Mouse (Mus musculus) G1E-ER4 (cell line): ENCODE results near the gene Casz1. TPM values are rescaled to one million over a fixed set of nuclear protein-coding genes. Genes with fewer than 3 reads are reported as not detected.

Source experiments
- GATA1 ChIP-seq: IDR thresholded peaks from one replicate; pipeline ENCODE4 v1.8.0; 2012; ENCODE audit warnings: low read length, inconsistent platforms
- polyA plus RNA-seq: library from polyadenylated mRNA; stranded (reverse); fragments of >175 nt; gene quantifications from 2 replicates; pipeline ENCODE4 v1.2.3, GENCODE M21; 2012

Gene Casz1
- polyA plus RNA-seq, 1 experiment: not detected

- TF ChIP-seq GATA1: no peak
Measured at GRCm38 (mm10) chr4:148971613-148972242, 167.5 kb downstream of the Casz1 start.

GRCm38 (mm10) chr4:148972707-148973106, 168.5 kb downstream of the Casz1 start:
- no peak for TF ChIP-seq GATA1

GRCm38 (mm10) chr4:148973387-148973786, 169.2 kb downstream of the Casz1 start:
- TF ChIP-seq GATA1: no peak

- no peak for TF ChIP-seq GATA1
Measured at GRCm38 (mm10) chr4:148974833-148975232, 170.6 kb downstream of the Casz1 start.

GRCm38 (mm10) chr4:148978221-148978855, 174.1 kb downstream of the Casz1 start:
- TF ChIP-seq GATA1: no peak

- no peak for TF ChIP-seq GATA1
Measured at GRCm38 (mm10) chr4:148978926-148979325, 174.7 kb downstream of the Casz1 start.

GRCm38 (mm10) chr4:148979837-148980236, 175.6 kb downstream of the Casz1 start:
- no peak for TF ChIP-seq GATA1

GRCm38 (mm10) chr4:148982274-148982673, 178.0 kb downstream of the Casz1 start:
- no peak for TF ChIP-seq GATA1

GRCm38 (mm10) chr4:148984701-148985540, 180.7 kb downstream of the Casz1 start:
- no peak for TF ChIP-seq GATA1

- TF ChIP-seq GATA1: no peak
Measured at GRCm38 (mm10) chr4:148985541-148986476, 181.6 kb downstream of the Casz1 start.

GRCm38 (mm10) chr4:148990038-148990437, 185.8 kb downstream of the Casz1 start:
- TF ChIP-seq GATA1: no peak

- no peak for TF ChIP-seq GATA1
Measured at GRCm38 (mm10) chr4:148993948-148994347, 189.7 kb downstream of the Casz1 start.

GRCm38 (mm10) chr4:149000746-149001145, 196.5 kb downstream of the Casz1 start:
- no peak for TF ChIP-seq GATA1

GRCm38 (mm10) chr4:149001515-149001914, 197.3 kb downstream of the Casz1 start:
- TF ChIP-seq GATA1: no peak

GRCm38 (mm10) chr4:149002441-149003093, 198.3 kb downstream of the Casz1 start:
- TF ChIP-seq GATA1: no peak

Other genes with a start within 250 kb of the Casz1 start
- 58.9 and 73.5 TPM in 2 replicates for gene Exosc10, start 246.0 kb upstream of the Casz1 start, polyA plus RNA-seq
- 516 and 529 TPM in 2 replicates for gene Srm, start 212.9 kb upstream of the Casz1 start, polyA plus RNA-seq
- 0.19 and 0.26 TPM in 2 replicates for gene Masp2, start 201.9 kb upstream of the Casz1 start, polyA plus RNA-seq
- 37.2 and 54.9 TPM in 2 replicates for gene Tardbp, start 177.4 kb upstream of the Casz1 start, polyA plus RNA-seq
- not detected in 2 replicates for gene Gm572, start 161.1 kb upstream of the Casz1 start, polyA plus RNA-seq